Mouse (Mus musculus): ENCODE results near the gene Tmem174. TPM values are rescaled to one million over a fixed set of nuclear protein-coding genes. Genes with fewer than 3 reads are reported as not detected.
A peak's percentile ranks its signal among the peaks of the same experiment; 100 is the strongest.

The Tmem174 gene
- total RNA-seq, 1 experiment from 2014 or later: not detected

GRCm38 (mm10) chr13:98633641-98634484, 3.3 kb downstream of the Tmem174 start:
- DNase-seq: no peak

GRCm38 (mm10) chr13:98632306-98632942, 4.8 kb downstream of the Tmem174 start:
- no peak for DNase-seq

- no peak for DNase-seq
Observed at GRCm38 (mm10) chr13:98631105-98631838, 5.9 kb downstream of the Tmem174 start.

GRCm38 (mm10) chr13:98626736-98627135, 10.5 kb downstream of the Tmem174 start:
- no peak for DNase-seq

- DNase-seq: no peak
Observed at GRCm38 (mm10) chr13:98624506-98624905, 12.7 kb downstream of the Tmem174 start.

- no peak for DNase-seq
Observed at GRCm38 (mm10) chr13:98622881-98623549, 14.2 kb downstream of the Tmem174 start.

GRCm38 (mm10) chr13:98617429-98618067, 19.7 kb downstream of the Tmem174 start:
- DNase-seq: no peak

GRCm38 (mm10) chr13:98607885-98608477, 29.2 kb downstream of the Tmem174 start:
- no peak for DNase-seq

- DNase-seq: no peak
Observed at GRCm38 (mm10) chr13:98603799-98604198, 33.4 kb downstream of the Tmem174 start.

GRCm38 (mm10) chr13:98596746-98597145, 40.5 kb downstream of the Tmem174 start:
- DNase-seq: no peak

GRCm38 (mm10) chr13:98594726-98595141, 42.5 kb downstream of the Tmem174 start:
- no peak for DNase-seq

GRCm38 (mm10) chr13:98593938-98594539, 43.2 kb downstream of the Tmem174 start:
- DNase-seq: no peak

GRCm38 (mm10) chr13:98591406-98591805, 45.8 kb downstream of the Tmem174 start:
- DNase-seq: no peak

GRCm38 (mm10) chr13:98590693-98591389, 46.4 kb downstream of the Tmem174 start:
- DNase-seq: no peak

GRCm38 (mm10) chr13:98589572-98589971, 47.6 kb downstream of the Tmem174 start:
- no peak for DNase-seq

- peak; percentile 90 for DNase-seq
Observed at GRCm38 (mm10) chr13:98588951-98589501, 48.2 kb downstream of the Tmem174 start.

GRCm38 (mm10) chr13:98588480-98588879, 48.7 kb downstream of the Tmem174 start:
- DNase-seq: no peak

GRCm38 (mm10) chr13:98587639-98588038, 49.6 kb downstream of the Tmem174 start:
- DNase-seq: no peak

GRCm38 (mm10) chr13:98586817-98587575, 50.2 kb downstream of the Tmem174 start:
- no peak for DNase-seq
